Mouse (Mus musculus): ENCODE measurements at regions not wholly inside any gene's neighbourhood (a gene's known extent, or its start where the extent isn't known, plus 50 kb on each side); places are given as distances from the start of the nearest gene placed in this dataset.

- H3K9me3 ChIP-seq (ENCODE audit: control insufficient read depth, low read length): no peaks in the 10 kb centered on the region
- no peak for ATAC-seq (ENCODE audit: low FRiP score, low TSS enrichment)
- H3K27ac ChIP-seq (ENCODE audit: low read depth, low read length): no peak overlapping the region
- no peak overlapping the region for H3K4me3 ChIP-seq (ENCODE audit: low read length)
- no peaks in the 10 kb centered on the region for H3K4me1 ChIP-seq (ENCODE audit: control insufficient read depth, insufficient read depth, low read length)
- WGBS: 84% methylated on average over 3 of the region's 3 CpGs
- no peak overlapping the region for H3K4me2 ChIP-seq (replicated peaks; ENCODE audit: low read depth, low read length)
- H3K9ac ChIP-seq (ENCODE audit: low read depth, low read length): no peak overlapping the region
- H3K27me3 ChIP-seq (ENCODE audit: control insufficient read depth, insufficient read depth, low read length): no peaks in the 10 kb centered on the region
- no peaks in the 10 kb centered on the region for H3K36me3 ChIP-seq (ENCODE audit: control insufficient read depth, insufficient read depth, low read length)
These were observed 1002.2 kb downstream of the Rapgef2 start for GRCm38 (mm10) chr3:78284071-78284470.

- Histone ChIP-seq H3K27me3 (ENCODE audit: control insufficient read depth, insufficient read depth, low read length) (no peaks in the 10 kb centered on the region), H3K4me2 (replicated peaks; ENCODE audit: low read depth, low read length) (no peak overlapping the region), H3K4me1 (ENCODE audit: control insufficient read depth, insufficient read depth, low read length) (no peaks in the 10 kb centered on the region), H3K36me3 (ENCODE audit: control insufficient read depth, insufficient read depth, low read length) (no peaks in the 10 kb centered on the region), H3K27ac (ENCODE audit: low read depth, low read length) (no peak overlapping the region), H3K9ac (ENCODE audit: low read depth, low read length) (no peak overlapping the region), H3K4me3 (ENCODE audit: low read length) (no peak overlapping the region), H3K9me3 (ENCODE audit: control insufficient read depth, low read length) (no peaks in the 10 kb centered on the region)
- no peak for ATAC-seq (ENCODE audit: low FRiP score, low TSS enrichment)
- WGBS: 71% methylated on average over 7 of the region's 7 CpGs
These were observed 1049.4 kb downstream of the Rapgef2 start for GRCm38 (mm10) chr3:78236920-78237319.

DNA sequence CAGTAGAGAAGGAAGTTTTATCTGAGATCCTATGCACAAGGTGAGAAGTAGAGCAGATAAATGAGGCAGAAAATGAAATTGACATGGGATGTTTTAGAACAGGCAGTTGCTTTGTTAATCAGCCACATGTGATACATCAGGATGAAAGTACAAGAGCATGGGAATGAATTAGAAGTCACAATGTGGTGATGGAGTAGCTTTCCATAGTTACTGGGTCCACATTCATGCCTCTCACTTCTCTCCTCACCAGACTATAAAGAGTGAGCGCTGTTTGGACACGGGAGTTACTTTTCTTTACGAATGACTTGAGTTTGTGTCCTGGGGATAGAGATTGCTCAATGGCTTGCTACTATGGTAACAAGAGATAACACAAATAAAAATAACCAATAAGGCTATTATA, 1076.6 kb downstream of the Rapgef2 start:
- WGBS: 93% methylated on average over 3 of the region's 3 CpGs
- Histone ChIP-seq H3K27ac (ENCODE audit: low read depth, low read length) (no peak overlapping the region), H3K9me3 (ENCODE audit: control insufficient read depth, low read length) (no peaks in the 10 kb centered on the region), H3K4me3 (ENCODE audit: low read length) (no peak overlapping the region), H3K4me2 (replicated peaks; ENCODE audit: low read depth, low read length) (no peak overlapping the region), H3K4me1 (ENCODE audit: control insufficient read depth, insufficient read depth, low read length) (no peaks in the 10 kb centered on the region), H3K9ac (ENCODE audit: low read depth, low read length) (no peak overlapping the region), H3K27me3 (ENCODE audit: control insufficient read depth, insufficient read depth, low read length) (no peaks in the 10 kb centered on the region), H3K36me3 (ENCODE audit: control insufficient read depth, insufficient read depth, low read length) (no peaks in the 10 kb centered on the region)
- no peak for ATAC-seq (ENCODE audit: low FRiP score, low TSS enrichment)

DNA sequence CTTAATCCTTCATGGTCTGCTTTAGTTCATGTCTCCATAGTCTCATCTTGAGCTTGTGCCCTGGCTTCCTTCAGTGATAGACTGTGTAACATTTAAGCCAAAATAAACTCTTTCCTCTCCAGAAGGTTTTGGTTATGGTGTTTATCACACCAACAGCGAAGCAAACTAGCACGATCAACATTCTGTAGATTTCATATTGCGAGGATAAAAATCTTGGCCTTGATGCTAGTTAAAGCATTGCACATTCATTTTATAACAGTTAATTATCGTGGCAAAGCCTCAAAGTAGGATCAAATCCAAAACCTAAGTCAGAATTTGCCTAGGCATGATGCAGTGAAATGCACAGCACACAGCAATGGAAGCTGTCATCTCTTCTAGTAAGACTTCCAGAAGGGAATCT, 1123.7 kb downstream of the Rapgef2 start:
- WGBS: 90% methylated on average over 4 of the region's 4 CpGs
- H3K4me1 ChIP-seq (ENCODE audit: control insufficient read depth, insufficient read depth, low read length): no peaks in the 10 kb centered on the region
- no peak for ATAC-seq (ENCODE audit: low FRiP score, low TSS enrichment)

DNA sequence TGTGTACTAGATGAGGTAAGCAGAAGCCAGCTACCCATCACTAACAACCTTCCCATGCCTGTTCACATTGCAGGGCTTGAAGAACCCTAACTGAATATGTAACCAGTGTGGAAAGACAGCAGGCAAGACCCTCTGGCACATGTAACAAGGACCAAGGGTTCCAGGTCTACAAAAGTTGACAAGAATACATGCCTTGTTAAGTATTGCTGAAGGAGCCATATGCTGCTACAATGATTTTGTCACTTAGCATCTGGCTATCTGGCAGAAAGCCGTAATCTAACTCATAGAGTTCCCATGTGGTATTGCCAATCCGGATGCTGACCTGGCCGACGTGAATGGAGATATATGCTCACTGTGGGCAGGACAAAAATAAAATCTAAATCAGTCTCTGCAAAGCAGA, 1127.9 kb downstream of the Rapgef2 start:
- Histone ChIP-seq H3K27ac (ENCODE audit: low read depth, low read length) (no peak overlapping the region), H3K27me3 (ENCODE audit: control insufficient read depth, insufficient read depth, low read length) (no peaks in the 10 kb centered on the region), H3K9ac (ENCODE audit: low read depth, low read length) (no peak overlapping the region), H3K4me3 (ENCODE audit: low read length) (no peak overlapping the region), H3K4me1 (ENCODE audit: control insufficient read depth, insufficient read depth, low read length) (no peaks in the 10 kb centered on the region), H3K9me3 (ENCODE audit: control insufficient read depth, low read length) (no peaks in the 10 kb centered on the region), H3K36me3 (ENCODE audit: control insufficient read depth, insufficient read depth, low read length) (no peaks in the 10 kb centered on the region), H3K4me2 (replicated peaks; ENCODE audit: low read depth, low read length) (no peak overlapping the region)
- ATAC-seq (ENCODE audit: low FRiP score, low TSS enrichment): no peak
- 91% methylated on average over 4 of the region's 4 CpGs for WGBS

More for the DNA sequence above, 1123.7 kb downstream of the Rapgef2 start:
- Histone ChIP-seq H3K36me3 (ENCODE audit: control insufficient read depth, insufficient read depth, low read length) (no peaks in the 10 kb centered on the region), H3K4me3 (ENCODE audit: low read length) (no peak overlapping the region), H3K9me3 (ENCODE audit: control insufficient read depth, low read length) (no peaks in the 10 kb centered on the region), H3K4me2 (replicated peaks; ENCODE audit: low read depth, low read length) (no peak overlapping the region), H3K27ac (ENCODE audit: low read depth, low read length) (no peak overlapping the region), H3K9ac (ENCODE audit: low read depth, low read length) (no peak overlapping the region), H3K27me3 (ENCODE audit: control insufficient read depth, insufficient read depth, low read length) (no peaks in the 10 kb centered on the region)
